Mouse (Mus musculus): ENCODE data around the gene Tsr2.

The Tsr2 gene

GRCm38 (mm10) chrX:151046777-151047430 lies 49.4 kb downstream of the Tsr2 start:
- peak; percentile 29 to 69 for DNase-seq (ENCODE audit: low spot score in 2 of 2)

DNA sequence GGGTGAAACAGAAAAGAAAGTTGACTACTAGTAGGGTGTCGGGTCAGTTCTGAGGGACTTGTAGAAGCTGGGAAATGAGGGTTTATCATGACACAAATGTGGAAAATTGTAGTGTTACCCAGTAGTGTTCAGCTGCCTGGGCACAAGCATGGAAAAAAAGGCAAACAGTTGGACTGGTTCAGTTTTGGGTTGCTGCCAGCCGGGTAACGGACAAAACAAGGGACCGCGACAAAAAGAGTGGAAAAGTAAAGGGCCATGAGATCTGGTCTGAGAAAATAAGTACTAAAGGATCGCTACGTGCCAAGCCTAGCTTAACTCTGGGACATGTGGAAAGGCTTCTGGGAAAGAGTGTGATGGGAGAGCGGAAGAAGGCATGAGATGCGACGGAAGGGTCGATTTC lies 50.0 kb downstream of the Tsr2 start:
- no peak for DNase-seq (ENCODE audit: low spot score in 2 of 2)

GRCm38 (mm10) chrX:151045850-151046249 lies 50.5 kb downstream of the Tsr2 start, which contains the start of gene Fgd1:
Gene Fgd1, plus strand, starts transcription at chrX:151046150.
- DNase-seq (ENCODE audit: low spot score in 2 of 2): no peak

DNA sequence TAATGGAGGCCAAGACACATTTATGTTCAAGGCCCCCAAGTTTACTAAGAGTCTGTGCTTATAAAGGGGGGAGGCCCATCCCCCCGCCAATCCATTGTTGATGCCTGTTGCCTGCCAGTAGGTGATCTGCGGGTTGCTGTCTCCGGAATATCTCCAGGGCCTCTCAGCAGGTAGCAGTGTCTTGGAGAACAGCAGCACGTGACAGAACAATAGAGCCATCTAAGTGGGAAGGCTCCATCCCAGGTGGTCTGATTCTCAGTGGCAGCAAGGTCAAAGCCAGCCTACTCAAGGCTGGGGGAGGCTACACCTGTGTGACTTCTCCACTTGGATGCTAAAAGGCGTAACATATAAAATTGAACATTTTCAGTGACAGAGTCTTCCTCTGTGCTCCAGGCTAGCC lies 55.1 kb downstream of the Tsr2 start:
- no peak for DNase-seq (ENCODE audit: low spot score in 2 of 2)
